Mouse (Mus musculus) ES-Bruce4 (cell line): ENCODE data around the gene 1700001L19Rik.

Experiments used
- CTCF ChIP-seq: IDR thresholded peaks from one replicate; pipeline ENCODE4 v1.8.1; 2011; ENCODE audit warnings: low read depth, low read length
- POLR2A ChIP-seq: IDR thresholded peaks from one replicate; pipeline ENCODE4 v1.8.1; 2011; ENCODE audit warnings: low read length; ENCODE audit not compliant: insufficient read depth

DNA sequence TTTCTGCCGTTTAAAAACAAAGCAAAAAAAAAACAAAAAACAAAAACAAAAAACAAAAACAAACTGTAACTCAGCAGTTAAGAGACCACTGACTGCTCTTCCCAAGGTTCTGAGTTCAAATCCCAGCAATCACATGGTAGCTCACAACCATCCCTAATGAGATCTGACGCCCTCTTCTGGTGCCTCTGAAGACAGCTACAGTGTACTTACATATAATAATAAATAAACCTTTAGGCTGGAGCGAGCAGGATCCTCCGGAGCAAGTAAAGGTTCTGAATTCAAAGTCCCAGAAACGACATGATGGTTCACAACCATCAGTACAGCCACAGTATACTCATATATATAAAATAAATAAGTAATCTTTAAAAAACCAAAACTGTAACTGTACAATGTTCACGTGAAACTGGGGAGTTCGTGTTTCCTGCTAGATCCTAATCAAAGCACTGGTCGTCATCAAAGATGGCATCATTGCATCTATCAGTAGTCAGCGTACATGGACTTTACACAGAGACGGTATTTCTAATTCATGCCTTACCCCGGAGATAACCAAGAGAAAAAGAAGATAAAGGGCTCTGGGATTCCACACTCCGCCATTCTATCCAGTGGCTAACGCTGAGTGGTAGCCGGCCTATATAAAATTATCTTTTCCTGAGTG lies 16.0 kb upstream of the 1700001L19Rik start:
- no peak for TF ChIP-seq POLR2A
- no peak for TF ChIP-seq CTCF
